Mouse (Mus musculus): ENCODE data around the gene Fbxo17. TPM values are rescaled to one million over a fixed set of nuclear protein-coding genes. Genes with fewer than 3 reads are reported as not detected.
A peak's percentile ranks its signal among the peaks of the same experiment; 100 is the strongest.

Fbxo17 gene
- total and polyA plus RNA-seq, 2 experiments from 2014 or later: 5.1 to 7.8 TPM

- no peak overlapping the region for H3K4me3 ChIP-seq (ENCODE audit: low read depth, low read length)
- no peaks in the 10 kb centered on the region for H3K27me3 ChIP-seq (ENCODE audit: control insufficient read depth, insufficient read depth, low read length)
- 83% methylated on average over 7 of the region's 7 CpGs for WGBS
- no peak overlapping the region for H3K4me2 ChIP-seq (ENCODE audit: low read depth, low read length)
- ATAC-seq (ENCODE audit: insufficient read depth, low read depth) (no peak), DNase-seq (ENCODE audit: low spot score) (no peak)
- no peak overlapping the region for H3K9ac ChIP-seq (replicated peaks; ENCODE audit: low read depth, low read length)
- H3K4me1 ChIP-seq (ENCODE audit: control insufficient read depth, insufficient read depth): no peaks in the 10 kb centered on the region
- TF ChIP-seq CTCF (IDR thresholded peaks at IDR 0.05; ENCODE audit: low read depth): no peak
- no peak for TF ChIP-seq EP300 (IDR thresholded peaks at IDR 0.05; ENCODE audit: low read depth)
- H3K9me3 ChIP-seq (replicated peaks; ENCODE audit: control insufficient read depth, low read length): no peaks in the 10 kb centered on the region
- 0 out of 2 replicates have a peak, but pooled peaks cover 9% of the 10 kb centered on the region for H3K36me3 ChIP-seq (replicated peaks; ENCODE audit: control insufficient read depth, insufficient read depth, low read length)
- no peak overlapping the region for H3K27ac ChIP-seq (ENCODE audit: low read depth)
These were observed 58.5 kb downstream of the Fbxo17 start for GRCm38 (mm10) chr7:28775129-28775528.

- Histone ChIP-seq H3K9me3 (replicated peaks; ENCODE audit: control insufficient read depth, low read length) (no peaks in the 10 kb centered on the region), H3K4me3 (ENCODE audit: low read depth, low read length) (no peak overlapping the region), H3K36me3 (replicated peaks; ENCODE audit: control insufficient read depth, insufficient read depth, low read length) (peaks cover 24% of the 10 kb centered on the region), H3K4me1 (ENCODE audit: control insufficient read depth, insufficient read depth) (no peaks in the 10 kb centered on the region), H3K27me3 (ENCODE audit: control insufficient read depth, insufficient read depth, low read length) (no peaks in the 10 kb centered on the region), H3K27ac (ENCODE audit: low read depth) (no peak overlapping the region), H3K4me2 (ENCODE audit: low read depth, low read length) (no peak overlapping the region), H3K9ac (replicated peaks; ENCODE audit: low read depth, low read length) (no peak overlapping the region)
- no peak for TF ChIP-seq CTCF (IDR thresholded peaks at IDR 0.05; ENCODE audit: low read depth)
- no peak for TF ChIP-seq EP300 (IDR thresholded peaks at IDR 0.05; ENCODE audit: low read depth)
- ATAC-seq (ENCODE audit: insufficient read depth, low read depth) (no peak), DNase-seq (ENCODE audit: low spot score) (no peak)
- 83% methylated on average over 9 of the region's 9 CpGs for WGBS
These were observed 62.2 kb downstream of the Fbxo17 start for GRCm38 (mm10) chr7:28778825-28779224.

- TF ChIP-seq CTCF (IDR thresholded peaks at IDR 0.05; ENCODE audit: low read depth) (peak; percentile 83), EP300 (IDR thresholded peaks at IDR 0.05; ENCODE audit: low read depth) (no peak)
- Histone ChIP-seq H3K4me3 (ENCODE audit: low read depth, low read length) (no peak overlapping the region), H3K9me3 (replicated peaks; ENCODE audit: control insufficient read depth, low read length) (no peaks in the 10 kb centered on the region), H3K9ac (replicated peaks; ENCODE audit: low read depth, low read length) (no peak overlapping the region), H3K4me2 (ENCODE audit: low read depth, low read length) (no peak overlapping the region), H3K36me3 (replicated peaks; ENCODE audit: control insufficient read depth, insufficient read depth, low read length) (peaks cover 29% of the 10 kb centered on the region), H3K27me3 (ENCODE audit: control insufficient read depth, insufficient read depth, low read length) (no peaks in the 10 kb centered on the region), H3K27ac (ENCODE audit: low read depth) (peak overlapping the region; percentile 56; the same call in 1 of the 2 replicates), H3K4me1 (ENCODE audit: control insufficient read depth, insufficient read depth) (no peaks in the 10 kb centered on the region)
- WGBS: 41% methylated on average over 6 of the region's 6 CpGs
- peak; percentile 73 for ATAC-seq (ENCODE audit: insufficient read depth, low read depth)
- peak; percentile 85 for DNase-seq (ENCODE audit: low spot score)
These were observed 63.6 kb downstream of the Fbxo17 start for GRCm38 (mm10) chr7:28780067-28780658.

DNA sequence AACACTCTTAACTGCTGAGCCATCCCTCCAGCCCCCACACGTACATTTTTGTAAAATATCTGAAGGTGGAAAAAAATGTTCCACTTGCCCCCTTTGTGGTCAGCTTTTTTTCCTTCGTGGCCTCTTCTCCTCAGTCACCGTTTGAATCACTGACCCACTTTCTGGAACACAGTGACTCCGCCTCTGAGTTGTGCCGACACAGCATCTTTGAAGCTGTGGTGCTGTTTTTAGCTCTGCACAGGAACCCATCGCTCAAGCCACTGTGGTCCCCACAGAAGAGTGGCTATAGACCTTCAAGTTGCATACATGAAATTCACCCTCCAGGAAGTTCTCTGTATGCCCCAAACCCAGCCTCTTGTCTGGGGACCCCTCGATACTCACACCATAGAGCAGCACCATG lies 64.3 kb downstream of the Fbxo17 start:
- 51% methylated on average over 7 of the region's 7 CpGs for WGBS
- Histone ChIP-seq H3K36me3 (replicated peaks; ENCODE audit: control insufficient read depth, insufficient read depth, low read length) (peaks cover 36% of the 10 kb centered on the region), H3K4me1 (ENCODE audit: control insufficient read depth, insufficient read depth) (no peaks in the 10 kb centered on the region), H3K9ac (replicated peaks; ENCODE audit: low read depth, low read length) (no peak overlapping the region), H3K9me3 (replicated peaks; ENCODE audit: control insufficient read depth, low read length) (no peaks in the 10 kb centered on the region), H3K27me3 (ENCODE audit: control insufficient read depth, insufficient read depth, low read length) (no peaks in the 10 kb centered on the region), H3K4me3 (ENCODE audit: low read depth, low read length) (no peak overlapping the region), H3K27ac (ENCODE audit: low read depth) (peak overlapping the region; percentile 56; the same call in 1 of the 2 replicates), H3K4me2 (ENCODE audit: low read depth, low read length) (no peak overlapping the region; the same call in 1 of the 2 replicates)
- TF ChIP-seq CTCF (IDR thresholded peaks at IDR 0.05; ENCODE audit: low read depth) (no peak), EP300 (IDR thresholded peaks at IDR 0.05; ENCODE audit: low read depth) (no peak)
- ATAC-seq (ENCODE audit: insufficient read depth, low read depth): no peak
- no peak for DNase-seq (ENCODE audit: low spot score)

GRCm38 (mm10) chr7:28781261-28781663 lies 64.7 kb downstream of the Fbxo17 start:
- Histone ChIP-seq H3K4me2 (ENCODE audit: low read depth, low read length) (no peak overlapping the region; the same call in 1 of the 2 replicates), H3K27me3 (ENCODE audit: control insufficient read depth, insufficient read depth, low read length) (no peaks in the 10 kb centered on the region), H3K27ac (ENCODE audit: low read depth) (peak overlapping the region; percentile 56; the same call in 1 of the 2 replicates), H3K4me1 (ENCODE audit: control insufficient read depth, insufficient read depth) (no peaks in the 10 kb centered on the region), H3K36me3 (replicated peaks; ENCODE audit: control insufficient read depth, insufficient read depth, low read length) (peaks cover 37% of the 10 kb centered on the region), H3K4me3 (ENCODE audit: low read depth, low read length) (no peak overlapping the region), H3K9me3 (replicated peaks; ENCODE audit: control insufficient read depth, low read length) (no peaks in the 10 kb centered on the region), H3K9ac (replicated peaks; ENCODE audit: low read depth, low read length) (no peak overlapping the region)
- 86% methylated on average over 8 of the region's 8 CpGs for WGBS
- peak; percentile 14; the same call in 1 of the 2 replicates for ATAC-seq (ENCODE audit: insufficient read depth, low read depth)
- DNase-seq (ENCODE audit: low spot score): no peak
- TF ChIP-seq CTCF (IDR thresholded peaks at IDR 0.05; ENCODE audit: low read depth) (no peak), EP300 (IDR thresholded peaks at IDR 0.05; ENCODE audit: low read depth) (no peak)

- 75% methylated on average over 5 of the region's 5 CpGs for WGBS
- DNase-seq (ENCODE audit: low spot score) (no peak), ATAC-seq (ENCODE audit: insufficient read depth, low read depth) (no peak)
- no peaks in the 10 kb centered on the region for H3K27me3 ChIP-seq (ENCODE audit: control insufficient read depth, insufficient read depth, low read length)
- no peak overlapping the region for H3K4me3 ChIP-seq (ENCODE audit: low read depth, low read length)
- no peaks in the 10 kb centered on the region; the same call in 1 of the 2 replicates for H3K4me1 ChIP-seq (ENCODE audit: control insufficient read depth, insufficient read depth)
- peaks cover 38% of the 10 kb centered on the region for H3K36me3 ChIP-seq (replicated peaks; ENCODE audit: control insufficient read depth, insufficient read depth, low read length)
- no peak overlapping the region for H3K4me2 ChIP-seq (ENCODE audit: low read depth, low read length)
- H3K27ac ChIP-seq (ENCODE audit: low read depth): no peak overlapping the region
- TF ChIP-seq CTCF (IDR thresholded peaks at IDR 0.05; ENCODE audit: low read depth) (no peak), EP300 (IDR thresholded peaks at IDR 0.05; ENCODE audit: low read depth) (no peak)
- no peak overlapping the region for H3K9ac ChIP-seq (replicated peaks; ENCODE audit: low read depth, low read length)
- H3K9me3 ChIP-seq (replicated peaks; ENCODE audit: control insufficient read depth, low read length): no peaks in the 10 kb centered on the region
These were observed 68.6 kb downstream of the Fbxo17 start for GRCm38 (mm10) chr7:28785161-28785560.

Other genes starting within 250 kb of the Fbxo17 start
- not detected in 2 replicates for gene Ifnl2, start 206.3 kb upstream of the Fbxo17 start, total RNA-seq (2014; rRNA removed; ENCODE audit: low replicate concordance)
- not detected in 2 replicates for gene Ifnl2, start 206.3 kb upstream of the Fbxo17 start, polyA plus RNA-seq (2015; fragmentation: Nextera tagmentation; extraction: Ambion mirVana)
- gene Ifnl3, start 194.0 kb upstream of the Fbxo17 start, total RNA-seq (2014; rRNA removed; ENCODE audit: low replicate concordance): not detected in 2 replicates
- gene Ifnl3, start 194.0 kb upstream of the Fbxo17 start, polyA plus RNA-seq (2015; fragmentation: Nextera tagmentation; extraction: Ambion mirVana): not detected in 2 replicates
- not detected in 2 replicates for gene Sycn, start 175.9 kb upstream of the Fbxo17 start, total RNA-seq (2014; rRNA removed; ENCODE audit: low replicate concordance)
- gene Sycn, start 175.9 kb upstream of the Fbxo17 start, polyA plus RNA-seq (2015; fragmentation: Nextera tagmentation; extraction: Ambion mirVana): not detected in 2 replicates
- gene Nccrp1, start 169.6 kb upstream of the Fbxo17 start, total RNA-seq (2014; rRNA removed; ENCODE audit: low replicate concordance): not detected in 2 replicates
- gene Nccrp1, start 169.6 kb upstream of the Fbxo17 start, polyA plus RNA-seq (2015; fragmentation: Nextera tagmentation; extraction: Ambion mirVana): not detected in 2 replicates
- 37.0 and 53.5 TPM in 2 replicates for gene Samd4b, start 118.7 kb upstream of the Fbxo17 start, total RNA-seq (2014; rRNA removed; ENCODE audit: low replicate concordance)
- gene Samd4b, start 118.7 kb upstream of the Fbxo17 start, polyA plus RNA-seq (2015; fragmentation: Nextera tagmentation; extraction: Ambion mirVana): 12.3 and 12.4 TPM in 2 replicates
- 12.7 and 17.1 TPM in 2 replicates for gene Pak4, start 118.6 kb upstream of the Fbxo17 start, total RNA-seq (2014; rRNA removed; ENCODE audit: low replicate concordance)
- 11.3 and 12.0 TPM in 2 replicates for gene Pak4, start 118.6 kb upstream of the Fbxo17 start, polyA plus RNA-seq (2015; fragmentation: Nextera tagmentation; extraction: Ambion mirVana)
- gene Acp7, start 85.5 kb upstream of the Fbxo17 start, total RNA-seq (2014; rRNA removed; ENCODE audit: low replicate concordance): not detected in 2 replicates
- gene Acp7, start 85.5 kb upstream of the Fbxo17 start, polyA plus RNA-seq (2015; fragmentation: Nextera tagmentation; extraction: Ambion mirVana): not detected in 2 replicates
- gene Fbxo27, start 24.0 kb upstream of the Fbxo17 start, total RNA-seq (2014; rRNA removed; ENCODE audit: low replicate concordance): 0.73 and 0.93 TPM in 2 replicates
- 1.5 and 1.7 TPM in 2 replicates for gene Fbxo27, start 24.0 kb upstream of the Fbxo17 start, polyA plus RNA-seq (2015; fragmentation: Nextera tagmentation; extraction: Ambion mirVana)
- gene Mrps12, start 25.0 kb downstream of the Fbxo17 start, total RNA-seq (2014; rRNA removed; ENCODE audit: low replicate concordance): 73.9 and 95.4 TPM in 2 replicates
- gene Mrps12, start 25.0 kb downstream of the Fbxo17 start, polyA plus RNA-seq (2015; fragmentation: Nextera tagmentation; extraction: Ambion mirVana): 133 and 134 TPM in 2 replicates
- 22.6 and 33.4 TPM in 2 replicates for gene Sars2, start 25.2 kb downstream of the Fbxo17 start, total RNA-seq (2014; rRNA removed; ENCODE audit: low replicate concordance)
- 15.8 and 17.0 TPM in 2 replicates for gene Sars2, start 25.2 kb downstream of the Fbxo17 start, polyA plus RNA-seq (2015; fragmentation: Nextera tagmentation; extraction: Ambion mirVana)
- gene Ccer2, start 39.4 kb downstream of the Fbxo17 start, total RNA-seq (2014; rRNA removed; ENCODE audit: low replicate concordance): not detected in 2 replicates
- not detected in 2 replicates for gene Ccer2, start 39.4 kb downstream of the Fbxo17 start, polyA plus RNA-seq (2015; fragmentation: Nextera tagmentation; extraction: Ambion mirVana)
- gene Sirt2, start 49.9 kb downstream of the Fbxo17 start, total RNA-seq (2014; rRNA removed; ENCODE audit: low replicate concordance): 44.7 and 53.0 TPM in 2 replicates
- 60.6 and 61.0 TPM in 2 replicates for gene Sirt2, start 49.9 kb downstream of the Fbxo17 start, polyA plus RNA-seq (2015; fragmentation: Nextera tagmentation; extraction: Ambion mirVana)
- 3.5 and 16.1 TPM in 2 replicates for gene Nfkbib, start 50.7 kb downstream of the Fbxo17 start, total RNA-seq (2014; rRNA removed; ENCODE audit: low replicate concordance)
- 25.7 and 26.7 TPM in 2 replicates for gene Nfkbib, start 50.7 kb downstream of the Fbxo17 start, polyA plus RNA-seq (2015; fragmentation: Nextera tagmentation; extraction: Ambion mirVana)
- gene Rinl, start 72.2 kb downstream of the Fbxo17 start, total RNA-seq (2014; rRNA removed; ENCODE audit: low replicate concordance): 2.1 and 2.7 TPM in 2 replicates
- 2.3 and 2.4 TPM in 2 replicates for gene Rinl, start 72.2 kb downstream of the Fbxo17 start, polyA plus RNA-seq (2015; fragmentation: Nextera tagmentation; extraction: Ambion mirVana)
- gene Hnrnpl, start 91.7 kb downstream of the Fbxo17 start, total RNA-seq (2014; rRNA removed; ENCODE audit: low replicate concordance): 259 and 275 TPM in 2 replicates
- 149 and 171 TPM in 2 replicates for gene Hnrnpl, start 91.7 kb downstream of the Fbxo17 start, polyA plus RNA-seq (2015; fragmentation: Nextera tagmentation; extraction: Ambion mirVana)
- 483 and 823 TPM in 2 replicates for gene Ech1, start 108.4 kb downstream of the Fbxo17 start, total RNA-seq (2014; rRNA removed; ENCODE audit: low replicate concordance)
- 806 and 928 TPM in 2 replicates for gene Ech1, start 108.4 kb downstream of the Fbxo17 start, polyA plus RNA-seq (2015; fragmentation: Nextera tagmentation; extraction: Ambion mirVana)
- gene Lgals4, start 117.0 kb downstream of the Fbxo17 start, total RNA-seq (2014; rRNA removed; ENCODE audit: low replicate concordance): 2.3 and 24.1 TPM in 2 replicates
- 30.9 and 36.0 TPM in 2 replicates for gene Lgals4, start 117.0 kb downstream of the Fbxo17 start, polyA plus RNA-seq (2015; fragmentation: Nextera tagmentation; extraction: Ambion mirVana)
- gene Lgals7, start 147.0 kb downstream of the Fbxo17 start, total RNA-seq (2014; rRNA removed; ENCODE audit: low replicate concordance): 5.0 TPM in 1 of 2 replicates, not detected in the other
- gene Lgals7, start 147.0 kb downstream of the Fbxo17 start, polyA plus RNA-seq (2015; fragmentation: Nextera tagmentation; extraction: Ambion mirVana): 2.2 and 3.9 TPM in 2 replicates
- not detected in 2 replicates for gene Capn12, start 164.6 kb downstream of the Fbxo17 start, total RNA-seq (2014; rRNA removed; ENCODE audit: low replicate concordance)
- 0.26 TPM in 2 replicates for gene Capn12, start 164.6 kb downstream of the Fbxo17 start, polyA plus RNA-seq (2015; fragmentation: Nextera tagmentation; extraction: Ambion mirVana)
- 120 and 139 TPM in 2 replicates for gene Actn4, start 245.5 kb downstream of the Fbxo17 start, total RNA-seq (2014; rRNA removed; ENCODE audit: low replicate concordance)
- gene Actn4, start 245.5 kb downstream of the Fbxo17 start, polyA plus RNA-seq (2015; fragmentation: Nextera tagmentation; extraction: Ambion mirVana): 135 and 171 TPM in 2 replicates